Mouse (Mus musculus) heart, embryonic 13.5 days (tissue): Measurements from ENCODE around the gene Has1. TPM values are rescaled to one million over a fixed set of nuclear protein-coding genes. Genes with fewer than 3 reads are reported as not detected.

ENCODE experiments used
- ATAC-seq: fragments of 200-750 bp; cut with Nextera tagmentation; 2 replicates; pipeline ENCODE4 v1.8.0; 2017; ENCODE audit warnings: moderate TSS enrichment; ENCODE audit not compliant: insufficient number of reproducible peaks, low FRiP score, low TSS enrichment; ENCODE audit errors: extremely low read depth
- H3K27ac ChIP-seq: fragments of 300-500 bp; sonication (generic); replicated peaks from 2 replicates; pipeline ENCODE4 v1.5.1; 2015; ENCODE audit warnings: moderate library complexity, mild to moderate bottlenecking, inconsistent platforms
- H3K27me3 ChIP-seq: fragments of 300-500 bp; sonication (generic); replicated peaks from 2 replicates; pipeline ENCODE4 v1.6.1; 2015; ENCODE audit warnings: mild to moderate bottlenecking, inconsistent platforms
- H3K36me3 ChIP-seq: fragments of 300-500 bp; sonication (generic); 2 replicates; pipeline ENCODE4 v1.6.1; 2015; ENCODE audit warnings: mild to moderate bottlenecking, inconsistent platforms
- H3K4me1 ChIP-seq: fragments of 300-500 bp; sonication (generic); 2 replicates; pipeline ENCODE4 v1.6.1; 2015; ENCODE audit warnings: inconsistent platforms
- H3K4me2 ChIP-seq: fragments of 300-500 bp; sonication (generic); 2 replicates; pipeline ENCODE4 v1.6.1; 2015; ENCODE audit warnings: inconsistent platforms, mild to moderate bottlenecking, moderate library complexity
- H3K4me3 ChIP-seq: fragments of 300-500 bp; sonication (generic); 2 replicates; pipeline ENCODE4 v1.5.1; 2015; ENCODE audit warnings: moderate library complexity, mild to moderate bottlenecking, inconsistent platforms
- H3K9ac ChIP-seq: fragments of 300-500 bp; sonication (generic); 2 replicates; pipeline ENCODE4 v1.6.1; 2015; ENCODE audit warnings: inconsistent platforms, mild to moderate bottlenecking, moderate library complexity
- H3K9me3 ChIP-seq: fragments of 300-500 bp; sonication (generic); 2 replicates; pipeline ENCODE4 v1.6.1; 2016; ENCODE audit warnings: inconsistent platforms
- WGBS: fragments of 180-500 bp; shearing (Covaris S2); methylation state at CpG from one replicate; pipeline ENCODE4 v1.1.7; 2015; ENCODE audit warnings: mixed read lengths; 5-methylcytosine and 5-hydroxymethylcytosine counted together
- polyA plus RNA-seq: library from polyadenylated mRNA; unstranded; fragments of >200 nt; fragmentation: Nextera tagmentation; extraction: Ambion mirVana; gene quantifications from 2 replicates; pipeline ENCODE4 v1.2.1, GENCODE M21; 2015

The Has1 gene
- polyA plus RNA-seq: 0.55 and 0.66 TPM in 2 replicates

DNA sequence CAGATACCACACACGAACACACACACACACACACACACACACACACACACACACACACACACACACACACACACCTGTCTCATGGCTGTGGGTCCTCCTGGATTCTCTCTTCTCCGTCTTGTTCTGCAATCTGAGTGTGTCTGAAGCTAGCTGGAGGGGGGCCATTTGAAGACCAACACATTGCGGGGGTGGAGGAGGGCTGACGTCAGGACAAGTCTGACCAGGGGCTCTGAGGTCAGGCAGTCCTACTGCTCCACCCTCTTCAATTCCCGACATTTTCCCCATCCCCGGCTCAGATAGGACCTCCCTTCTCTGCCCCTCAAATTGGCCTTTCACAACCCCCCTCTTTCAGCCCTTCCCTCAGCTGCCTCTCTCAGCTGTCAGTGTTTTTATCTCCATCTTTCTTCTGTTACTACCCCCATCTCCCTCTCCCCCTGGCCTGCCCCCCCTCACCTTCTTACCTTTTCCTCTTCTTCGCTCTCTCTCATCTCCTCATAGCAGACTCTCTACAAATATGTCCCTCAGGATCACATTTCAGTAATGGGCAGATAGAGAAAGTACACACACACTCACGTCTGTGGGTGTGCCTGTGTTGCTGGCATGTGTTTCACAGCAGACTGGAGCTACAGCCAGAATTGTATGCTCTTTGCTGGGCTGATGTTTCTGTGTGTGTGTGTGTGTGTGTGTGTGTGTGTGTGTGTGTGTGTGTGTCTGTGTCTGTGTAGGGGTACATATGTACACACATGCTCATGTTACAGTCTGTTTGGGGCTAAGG, at the start of gene Has1:
Gene Has1 (minus strand): TSS at position 142 of the 775 bp plus-strand sequence.
- 36% methylated on average over 8 of the region's 8 CpGs for WGBS
- Histone ChIP-seq H3K27me3 (peaks cover 5% of the 10 kb centered on the region), H3K4me1 (peaks cover 2% of the 10 kb centered on the region; the same call in 1 of the 2 replicates), H3K4me3 (no peak within 1 kb of the TSS), H3K36me3 (peaks cover 8% of the 10 kb centered on the region; the same call in 1 of the 2 replicates), H3K9me3 (no peaks in the 10 kb centered on the region), H3K27ac (no peak within 1 kb of the TSS), H3K9ac (no peak within 1 kb of the TSS), H3K4me2 (no peak within 1 kb of the TSS)
- ATAC-seq: no peak

DNA sequence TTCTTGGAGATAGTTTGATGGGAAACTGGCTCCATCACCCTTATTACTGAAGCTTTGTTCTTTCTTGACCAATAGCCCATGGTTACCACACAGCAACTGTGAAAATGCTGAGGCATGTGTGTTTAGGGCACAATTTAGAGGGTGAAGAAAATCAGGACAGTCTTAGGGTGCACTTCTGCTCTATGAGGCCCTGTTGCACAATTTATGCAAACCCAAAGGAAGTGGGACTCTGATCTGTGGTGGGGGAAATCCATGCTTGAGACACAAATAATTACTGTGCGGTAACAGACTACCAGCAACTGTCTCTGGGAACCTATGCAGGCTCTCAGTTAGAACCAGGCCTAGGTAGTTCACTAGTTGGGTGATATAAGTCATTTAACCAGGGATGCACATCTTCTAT, 45.8 kb upstream of the Has1 start:
- WGBS: 73% methylated on average over 1 of the region's 1 CpGs
- Histone ChIP-seq H3K9me3 (no peaks in the 10 kb centered on the region), H3K9ac (no peak overlapping the region), H3K4me2 (no peak overlapping the region), H3K4me3 (no peak overlapping the region), H3K27ac (no peak overlapping the region), H3K27me3 (no peaks in the 10 kb centered on the region), H3K36me3 (no peaks in the 10 kb centered on the region), H3K4me1 (no peaks in the 10 kb centered on the region)
- no peak for ATAC-seq

DNA sequence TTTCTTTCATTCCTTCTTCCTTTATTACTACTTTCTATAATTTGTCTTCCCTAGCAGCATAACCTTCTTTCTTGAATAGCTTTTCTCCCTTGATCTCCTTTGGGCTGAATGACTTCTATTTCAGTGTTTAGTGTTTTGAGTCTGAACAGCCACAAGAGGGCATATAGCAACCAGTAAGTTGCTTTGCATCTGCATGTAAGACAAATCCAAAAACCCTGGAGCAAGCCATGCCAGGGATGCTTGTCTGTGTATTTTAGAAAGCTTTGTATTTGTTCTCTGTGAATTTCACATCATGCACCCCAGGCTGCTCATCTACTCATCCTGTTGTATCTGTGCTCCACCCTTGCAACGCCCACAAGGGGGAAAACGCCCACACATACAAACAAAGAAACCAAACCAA, 44.3 kb upstream of the Has1 start:
- Histone ChIP-seq H3K27me3 (no peaks in the 10 kb centered on the region), H3K36me3 (no peaks in the 10 kb centered on the region), H3K9ac (no peak overlapping the region), H3K27ac (no peak overlapping the region), H3K4me3 (no peak overlapping the region), H3K4me2 (no peak overlapping the region), H3K9me3 (no peaks in the 10 kb centered on the region), H3K4me1 (no peaks in the 10 kb centered on the region)
- WGBS: 65% methylated on average over 2 of the region's 2 CpGs
- no peak for ATAC-seq

DNA sequence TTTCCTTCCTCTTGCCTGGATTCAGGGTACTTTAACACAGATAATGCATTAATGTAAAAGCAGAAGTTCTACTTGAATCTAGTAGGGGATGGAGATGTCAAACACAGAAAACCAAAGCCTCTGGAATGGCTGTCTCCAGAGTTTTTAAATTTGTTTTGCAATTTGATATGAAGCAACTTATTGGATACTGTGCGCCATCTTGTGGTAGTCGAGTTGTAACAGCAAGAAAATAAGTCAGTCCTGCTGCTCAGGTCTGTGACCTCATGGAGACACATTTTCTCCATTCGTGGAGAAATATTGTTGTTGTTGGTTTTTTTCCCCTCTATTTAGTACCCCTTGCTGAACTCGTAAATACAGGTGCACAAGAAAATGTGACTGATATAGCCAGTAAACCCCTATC, 41.0 kb upstream of the Has1 start:
- no peak overlapping the region for H3K4me2 ChIP-seq
- no peaks in the 10 kb centered on the region for H3K4me1 ChIP-seq
- H3K36me3 ChIP-seq: no peaks in the 10 kb centered on the region
- no peak overlapping the region for H3K27ac ChIP-seq
- H3K9ac ChIP-seq: no peak overlapping the region
- no peaks in the 10 kb centered on the region for H3K9me3 ChIP-seq
- ATAC-seq: no peak
- H3K27me3 ChIP-seq: no peaks in the 10 kb centered on the region
- WGBS: 1% methylated on average over 4 of the region's 4 CpGs
- H3K4me3 ChIP-seq: no peak overlapping the region

DNA sequence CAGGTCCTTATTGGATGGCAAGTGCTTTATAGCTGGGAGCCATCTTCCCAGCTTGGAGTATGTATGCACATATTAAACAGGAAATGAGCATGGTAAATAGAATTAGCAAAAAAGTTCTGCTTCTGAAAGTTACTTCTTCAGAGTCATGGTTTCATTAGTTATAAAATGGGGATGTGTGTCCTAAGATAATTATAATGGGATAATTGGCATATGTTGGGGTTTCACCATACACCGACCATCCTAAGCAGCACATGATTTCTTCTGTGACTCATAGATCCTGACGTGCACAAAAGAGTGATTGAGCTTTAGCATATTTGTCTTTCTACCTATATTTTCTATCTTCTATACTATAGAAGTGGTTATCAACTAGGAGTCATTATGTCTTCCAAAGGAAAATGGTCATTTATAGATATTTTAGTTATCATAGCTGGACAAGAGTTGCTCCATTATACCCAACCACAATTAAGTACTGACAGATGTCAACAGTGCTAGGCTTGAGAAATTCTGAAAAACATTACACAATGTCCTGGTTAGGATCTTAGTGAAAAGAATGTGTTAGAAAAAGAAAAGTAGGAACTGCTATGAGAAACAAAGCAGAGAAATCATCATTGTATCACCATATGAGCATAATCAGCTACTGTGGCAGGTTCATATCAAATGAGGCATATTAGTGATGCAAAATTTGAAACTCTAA, 34.9 kb upstream of the Has1 start:
- Histone ChIP-seq H3K9me3 (no peaks in the 10 kb centered on the region), H3K4me1 (no peaks in the 10 kb centered on the region), H3K36me3 (no peaks in the 10 kb centered on the region), H3K27ac (no peak overlapping the region), H3K9ac (no peak overlapping the region), H3K4me3 (no peak overlapping the region), H3K27me3 (no peaks in the 10 kb centered on the region), H3K4me2 (no peak overlapping the region)
- no peak for ATAC-seq
- 84% methylated on average over 2 of the region's 2 CpGs for WGBS

DNA sequence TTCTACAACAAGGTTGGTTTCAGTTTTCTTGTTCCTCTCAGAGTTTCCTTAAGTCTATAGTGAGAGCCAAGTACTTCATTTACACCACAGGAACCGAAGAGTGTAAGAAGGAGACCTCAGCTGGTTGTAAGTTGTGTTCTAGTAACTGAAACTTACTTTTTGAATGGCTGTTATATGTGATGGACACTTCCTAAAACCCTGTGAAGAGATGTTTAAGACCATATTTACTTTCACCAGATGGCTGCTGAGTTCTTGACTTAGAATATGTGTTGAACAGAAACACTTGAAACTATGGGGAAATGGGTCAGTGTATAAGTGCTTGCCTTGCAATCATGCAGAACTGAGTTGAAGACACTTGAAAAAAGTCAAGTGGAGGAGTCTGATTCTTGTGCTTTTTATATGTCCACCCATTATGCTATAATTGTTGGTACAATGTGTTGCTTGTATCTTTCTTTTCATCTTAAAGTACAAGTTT, 32.8 kb upstream of the Has1 start, which contains the start of the genes Fpr2 and Fpr3:
Gene Fpr2 (plus strand): TSS at position 51 of the 475 bp plus-strand sequence.
Gene Fpr3 (plus strand): TSS at position 79 of the 475 bp plus-strand sequence.
- H3K4me1 ChIP-seq: no peaks in the 10 kb centered on the region
- ATAC-seq: no peak
- H3K27ac ChIP-seq: no peak within 1 kb of the TSS
- 54% methylated on average over 1 of the region's 1 CpGs for WGBS
- no peaks in the 10 kb centered on the region for H3K9me3 ChIP-seq
- H3K4me2 ChIP-seq: no peak within 1 kb of the TSS
- no peak within 1 kb of the TSS for H3K9ac ChIP-seq
- no peaks in the 10 kb centered on the region; the same call in 1 of the 2 replicates for H3K27me3 ChIP-seq
- no peak within 1 kb of the TSS for H3K4me3 ChIP-seq
- no peaks in the 10 kb centered on the region for H3K36me3 ChIP-seq

DNA sequence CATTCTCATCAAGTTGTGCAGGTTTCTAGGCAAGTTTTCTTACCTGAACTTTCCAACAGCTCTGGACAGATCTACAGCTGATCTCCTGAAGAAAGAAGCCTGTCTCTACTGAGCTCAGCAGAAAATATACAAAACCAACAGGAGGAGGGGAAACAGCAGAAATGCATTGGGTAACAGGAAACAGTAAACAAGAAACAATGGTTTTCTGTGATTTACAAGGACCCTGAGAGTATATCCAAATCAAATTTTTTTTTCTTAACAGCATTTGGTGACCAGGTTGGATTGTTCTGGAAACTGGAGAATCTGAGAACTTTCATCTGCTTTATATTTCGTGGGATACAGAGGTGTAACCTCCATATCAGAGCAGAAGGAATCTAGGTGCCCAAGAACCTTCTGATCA, 28.8 kb upstream of the Has1 start, which contains the start of gene Fpr1:
Gene Fpr1 (minus strand): TSS at position 101 of the 400 bp plus-strand sequence.
- WGBS: 39% methylated on average over 1 of the region's 1 CpGs
- Histone ChIP-seq H3K27me3 (no peaks in the 10 kb centered on the region; the same call in 1 of the 2 replicates), H3K27ac (no peak within 1 kb of the TSS), H3K36me3 (no peaks in the 10 kb centered on the region), H3K4me2 (no peak within 1 kb of the TSS), H3K4me1 (no peaks in the 10 kb centered on the region), H3K4me3 (no peak within 1 kb of the TSS), H3K9ac (no peak within 1 kb of the TSS), H3K9me3 (no peaks in the 10 kb centered on the region)
- no peak for ATAC-seq

DNA sequence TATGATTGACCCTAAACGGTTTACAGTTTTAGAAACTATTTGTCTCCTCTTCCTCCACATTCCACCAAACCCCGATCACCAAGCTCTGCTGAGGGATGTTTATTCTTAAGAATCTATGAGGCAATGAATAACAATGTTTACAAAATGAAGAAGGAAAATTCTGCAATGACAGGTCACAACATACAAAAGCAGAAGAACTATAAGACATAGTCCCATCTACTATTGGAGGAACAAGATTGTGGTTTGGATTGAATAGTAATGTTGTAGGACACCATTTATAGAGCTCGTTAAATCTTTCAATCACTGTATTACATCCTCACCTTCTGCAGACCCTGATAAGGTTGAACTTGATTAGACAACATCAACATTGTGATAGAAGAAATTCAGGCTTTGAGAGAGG, 27.7 kb upstream of the Has1 start:
- H3K27ac ChIP-seq: no peak overlapping the region
- H3K9me3 ChIP-seq: no peaks in the 10 kb centered on the region
- H3K4me1 ChIP-seq: no peaks in the 10 kb centered on the region
- WGBS: 67% methylated on average over 3 of the region's 3 CpGs
- H3K27me3 ChIP-seq: no peaks in the 10 kb centered on the region; the same call in 1 of the 2 replicates
- no peaks in the 10 kb centered on the region for H3K36me3 ChIP-seq
- ATAC-seq: no peak
- no peak overlapping the region for H3K4me3 ChIP-seq
- no peak overlapping the region for H3K4me2 ChIP-seq
- H3K9ac ChIP-seq: no peak overlapping the region

DNA sequence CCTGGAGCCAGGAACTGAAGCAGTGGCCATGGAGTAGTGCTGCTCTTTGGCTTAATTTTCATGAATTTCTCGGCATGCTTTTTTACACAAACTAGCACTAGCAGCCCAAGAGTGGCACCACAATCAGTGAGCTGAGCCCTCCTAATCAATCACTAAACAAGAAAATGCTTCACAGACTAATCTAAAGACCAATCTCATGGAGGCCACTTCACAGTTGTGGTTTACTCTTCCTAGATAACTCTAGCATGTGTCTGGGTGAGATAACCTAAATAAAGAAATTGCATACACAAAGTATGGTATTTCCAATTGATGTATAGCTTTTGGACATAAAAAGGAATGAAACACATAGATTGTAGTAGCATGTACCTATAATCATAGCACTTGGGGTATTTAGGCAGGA, 24.3 kb upstream of the Has1 start:
- no peak overlapping the region for H3K4me2 ChIP-seq
- no peak overlapping the region for H3K4me3 ChIP-seq
- no peak for ATAC-seq
- no peak overlapping the region for H3K27ac ChIP-seq
- H3K9me3 ChIP-seq: no peaks in the 10 kb centered on the region
- no peak overlapping the region for H3K9ac ChIP-seq
- H3K27me3 ChIP-seq: no peaks in the 10 kb centered on the region; the same call in 1 of the 2 replicates
- WGBS: 45% methylated on average over 1 of the region's 1 CpGs
- no peaks in the 10 kb centered on the region for H3K36me3 ChIP-seq
- H3K4me1 ChIP-seq: no peaks in the 10 kb centered on the region

DNA sequence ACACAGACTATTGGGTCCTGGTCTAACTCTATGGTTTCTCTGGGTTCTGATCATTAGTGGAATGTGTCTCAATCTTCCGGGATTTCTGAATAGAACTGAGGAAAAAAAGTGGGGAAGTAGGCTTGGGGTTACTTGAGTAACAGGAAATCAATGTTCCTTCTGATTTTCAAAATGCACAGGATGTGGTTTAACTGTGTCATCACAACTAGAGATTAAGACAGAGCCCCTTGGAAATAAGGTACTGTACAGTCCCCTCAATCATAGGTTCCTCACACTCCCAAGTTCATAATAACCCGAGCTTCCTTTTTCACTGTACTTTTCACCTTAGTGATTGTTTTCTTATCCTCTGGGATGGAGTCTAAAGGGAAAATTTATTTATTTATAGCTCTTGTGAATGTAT, 16.7 kb upstream of the Has1 start:
- Histone ChIP-seq H3K27ac (no peak overlapping the region), H3K9me3 (peaks cover 5% of the 10 kb centered on the region), H3K4me3 (no peak overlapping the region), H3K36me3 (peaks cover 2% of the 10 kb centered on the region), H3K4me1 (no peaks in the 10 kb centered on the region), H3K9ac (no peak overlapping the region), H3K27me3 (no peaks in the 10 kb centered on the region), H3K4me2 (no peak overlapping the region)
- ATAC-seq: no peak
- 66% methylated on average over 2 of the region's 2 CpGs for WGBS

DNA sequence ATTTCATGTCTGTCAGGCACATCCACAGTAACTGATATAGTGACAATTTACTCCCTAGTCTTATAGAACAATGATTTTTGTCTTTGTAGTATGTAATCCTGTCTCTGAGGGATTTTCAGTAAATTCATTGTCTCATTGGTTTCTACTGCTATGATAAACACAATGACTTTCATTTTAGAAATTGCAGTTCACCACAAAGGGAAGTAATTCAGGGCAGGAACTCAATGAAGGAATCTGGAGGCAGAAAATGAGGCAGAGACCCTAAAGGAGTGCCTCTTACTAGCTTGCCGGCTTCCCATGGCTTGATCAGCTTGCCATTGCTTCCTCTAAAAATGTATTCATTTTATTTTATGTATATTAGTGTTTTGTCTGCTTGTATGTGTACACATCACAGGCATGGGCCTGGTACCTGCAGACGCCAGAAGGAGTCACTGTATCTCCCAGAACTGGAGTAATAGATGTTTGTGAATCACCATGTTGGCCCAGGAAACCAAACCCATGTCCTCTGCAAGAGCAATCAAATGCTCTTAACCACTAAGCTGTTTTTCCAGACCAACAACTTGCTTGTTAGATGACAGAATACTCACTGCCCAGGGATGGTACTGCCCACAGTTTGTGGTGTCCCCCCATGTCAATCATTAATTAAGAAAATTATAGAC, 16.0 kb upstream of the Has1 start:
- H3K9ac ChIP-seq: no peak overlapping the region
- no peaks in the 10 kb centered on the region for H3K4me1 ChIP-seq
- H3K9me3 ChIP-seq: peaks cover 5% of the 10 kb centered on the region
- H3K4me3 ChIP-seq: no peak overlapping the region
- peaks cover 5% of the 10 kb centered on the region for H3K36me3 ChIP-seq
- no peak for ATAC-seq
- no peak overlapping the region for H3K27ac ChIP-seq
- H3K27me3 ChIP-seq: no peaks in the 10 kb centered on the region
- H3K4me2 ChIP-seq: no peak overlapping the region
- 80% methylated on average over 2 of the region's 2 CpGs for WGBS
